Mouse (Mus musculus): ENCODE measurements around the gene Bcar3.

DNA sequence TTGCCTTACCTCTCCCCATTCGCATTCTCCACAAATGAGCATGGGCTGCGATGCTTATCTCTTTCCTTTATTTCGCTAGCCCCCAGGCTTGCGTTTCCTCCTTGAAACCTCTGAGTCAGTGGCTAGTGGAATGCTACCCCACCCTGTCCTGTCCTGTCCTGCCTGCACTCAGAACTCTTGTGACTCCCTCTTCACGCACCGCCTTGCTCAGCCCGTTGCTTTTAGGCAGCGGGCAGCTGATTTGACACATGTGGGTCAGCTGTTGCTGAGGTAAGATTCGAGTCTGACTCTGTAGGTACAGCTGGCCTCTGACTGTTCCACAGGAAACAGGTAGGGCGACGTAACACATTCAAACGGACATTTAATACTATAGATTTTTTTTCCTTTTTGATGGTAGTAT lies 97.9 kb downstream of the Bcar3 start:
- TF ChIP-seq POLR2A (IDR thresholded peaks at IDR 0.05; ENCODE audit: borderline replicate concordance, insufficient read depth, low read length) = no peak
- no peak for TF ChIP-seq CTCF (IDR thresholded peaks at IDR 0.05; ENCODE audit: borderline replicate concordance, insufficient read depth, low read depth, low read length)

Data from cerebellum, adult 2 months (tissue).